Mouse (Mus musculus): ENCODE measurements at regions not wholly inside any gene's neighbourhood (a gene's known extent, or its start where the extent isn't known, plus 50 kb on each side); places are given as distances from the start of the nearest gene placed in this dataset.

DNA sequence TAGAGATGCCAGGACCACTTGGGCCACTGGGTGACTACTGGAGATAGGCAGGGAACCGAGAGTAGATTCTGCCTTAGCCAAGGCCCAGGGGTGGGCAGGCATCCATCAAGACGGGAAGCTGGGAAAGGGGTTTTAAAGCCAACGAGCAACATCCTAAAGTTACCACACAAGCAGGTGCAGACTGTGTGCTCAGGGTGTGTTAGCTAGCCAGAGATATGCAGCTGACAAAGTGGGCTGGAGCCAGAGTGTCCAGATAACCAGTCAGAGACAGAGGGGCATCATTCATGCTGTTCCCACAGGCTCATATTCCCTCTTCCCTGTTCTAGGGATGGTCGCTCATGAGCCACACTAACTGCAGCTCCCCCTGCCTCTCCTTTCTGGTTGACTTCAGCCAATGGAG, 104.2 kb downstream of the Vegfa start:
- TF ChIP-seq CTCF (IDR thresholded peaks at IDR 0.05; ENCODE audit: insufficient read depth, low read depth, low read length): no peak
- no peak for TF ChIP-seq POLR2A (IDR thresholded peaks at IDR 0.05; ENCODE audit: insufficient read depth, low read depth, low read length)
